Mouse (Mus musculus) embryonic facial prominence, embryonic 11.5 days (tissue): ENCODE measurements around the gene Tmie. TPM values are rescaled to one million over a fixed set of nuclear protein-coding genes. Genes with fewer than 3 reads are reported as not detected.

ENCODE experiments used
- ATAC-seq: fragments of 200-750 bp; cut with Nextera tagmentation; replicated peaks from 2 replicates; pipeline ENCODE4 v1.8.0; 2017; ENCODE audit warnings: low read depth; ENCODE audit not compliant: insufficient number of reproducible peaks, low FRiP score, low TSS enrichment
- DNase-seq: peaks from one replicate; pipeline ENCODE4 v3.0.0-alpha.2; 2015; ENCODE audit warnings: low spot score
- H3K27ac ChIP-seq: fragments of 300-500 bp; sonication (generic); replicated peaks from 2 replicates; pipeline ENCODE4 v1.5.1; 2014; ENCODE audit warnings: mild to moderate bottlenecking, low read depth, low read length, control low read depth
- H3K27me3 ChIP-seq: fragments of 300-500 bp; sonication (generic); 2 replicates; pipeline ENCODE4 v1.6.1; 2014; ENCODE audit warnings: mild to moderate bottlenecking, low read length, moderate library complexity, mixed read lengths; ENCODE audit not compliant: control insufficient read depth, insufficient read depth
- H3K36me3 ChIP-seq: fragments of 300-500 bp; sonication (generic); replicated peaks from 2 replicates; pipeline ENCODE4 v1.6.1; 2014; ENCODE audit warnings: low read depth, mild to moderate bottlenecking, low read length, moderate library complexity, mixed read lengths; ENCODE audit not compliant: control insufficient read depth, insufficient read depth
- H3K4me1 ChIP-seq: fragments of 300-500 bp; sonication (generic); 2 replicates; pipeline ENCODE4 v1.6.1; 2014; ENCODE audit warnings: low read length, mixed read lengths; ENCODE audit not compliant: control insufficient read depth, insufficient read depth
- H3K4me2 ChIP-seq: fragments of 300-500 bp; sonication (generic); 2 replicates; pipeline ENCODE4 v1.6.1; 2014; ENCODE audit warnings: low read depth, mild to moderate bottlenecking, control low read depth, low read length, moderate library complexity
- H3K4me3 ChIP-seq: fragments of 300-500 bp; sonication (generic); 2 replicates; pipeline ENCODE4 v1.5.1; 2014; ENCODE audit warnings: low read depth, low read length, control low read depth
- H3K9ac ChIP-seq: fragments of 300-500 bp; sonication (generic); replicated peaks from 2 replicates; pipeline ENCODE4 v1.6.1; 2014; ENCODE audit warnings: mild to moderate bottlenecking, control low read depth, low read length
- H3K9me3 ChIP-seq: fragments of 300-500 bp; sonication (generic); replicated peaks from 2 replicates; pipeline ENCODE4 v1.6.1; 2016; ENCODE audit warnings: mild to moderate bottlenecking, low read length, inconsistent platforms, mixed read lengths; ENCODE audit not compliant: control insufficient read depth
- WGBS: fragments of 180-500 bp; shearing (Covaris S2); extraction: QIAGEN DNeasy Blood & Tissue Kit; methylation state at CpG from one replicate; pipeline ENCODE4 v1.1.7; 2014; 5-methylcytosine and 5-hydroxymethylcytosine counted together
- polyA plus RNA-seq: library from polyadenylated mRNA; unstranded; fragments of >200 nt; fragmentation: Nextera tagmentation; extraction: Ambion mirVana; gene quantifications from 2 replicates; pipeline ENCODE4 v1.2.1, GENCODE M21; 2014

Gene Tmie
- polyA plus RNA-seq, 1 experiment from 2014 or later = 0.13 TPM

- ATAC-seq (no peak), DNase-seq (no peak)
- Histone ChIP-seq H3K36me3 (no peaks in the 10 kb centered on the region), H3K4me1 (no peaks in the 10 kb centered on the region), H3K9ac (no peak overlapping the region), H3K27ac (no peak overlapping the region), H3K27me3 (peaks cover 23% of the 10 kb centered on the region), H3K4me2 (peak overlapping the region; percentile 72), H3K4me3 (peak overlapping the region; percentile 49), H3K9me3 (no peaks in the 10 kb centered on the region)
- 71% methylated on average over 4 of the region's 4 CpGs for WGBS
Measured at GRCm38 (mm10) chr9:110880772-110881171, 859 bp upstream of the Tmie start.

- no peaks in the 10 kb centered on the region for H3K4me1 ChIP-seq
- H3K9ac ChIP-seq = peak within 1 kb of the TSS; percentile 52
- no peaks in the 10 kb centered on the region for H3K36me3 ChIP-seq
- 11% methylated on average over 12 of the region's 12 CpGs for WGBS
- H3K4me3 ChIP-seq = peak within 1 kb of the TSS; percentile 49
- H3K9me3 ChIP-seq = no peaks in the 10 kb centered on the region
- DNase-seq (no peak), ATAC-seq (no peak)
- H3K27me3 ChIP-seq = peaks cover 24% of the 10 kb centered on the region
- H3K4me2 ChIP-seq = peak within 1 kb of the TSS; percentile 72
- no peak within 1 kb of the TSS for H3K27ac ChIP-seq
Measured at GRCm38 (mm10) chr9:110879191-110879920, 557 bp downstream of the Tmie start, which contains the start of gene Als2cl. Als2cl (plus strand) TSS chr9:110879870.

GRCm38 (mm10) chr9:110877888-110878287 lies 2.0 kb downstream of the Tmie start:
- H3K9ac ChIP-seq = no peak overlapping the region

GRCm38 (mm10) chr9:110877353-110877752 lies 2.6 kb downstream of the Tmie start:
- 88% methylated on average over 1 of the region's 1 CpGs for WGBS
- ATAC-seq = no peak
- no peak overlapping the region for H3K4me2 ChIP-seq

More at GRCm38 (mm10) chr9:110877888-110878287, 2.0 kb downstream of the Tmie start:
- no peak overlapping the region for H3K4me3 ChIP-seq
- H3K36me3 ChIP-seq = no peaks in the 10 kb centered on the region
- H3K4me1 ChIP-seq = peaks cover 4% of the 10 kb centered on the region
- WGBS = 77% methylated on average over 5 of the region's 5 CpGs
- H3K9me3 ChIP-seq = no peaks in the 10 kb centered on the region
- H3K27ac ChIP-seq = no peak overlapping the region
- H3K27me3 ChIP-seq = peaks cover 36% of the 10 kb centered on the region
- ATAC-seq (no peak), DNase-seq (no peak)
- H3K4me2 ChIP-seq = no peak overlapping the region

DNA sequence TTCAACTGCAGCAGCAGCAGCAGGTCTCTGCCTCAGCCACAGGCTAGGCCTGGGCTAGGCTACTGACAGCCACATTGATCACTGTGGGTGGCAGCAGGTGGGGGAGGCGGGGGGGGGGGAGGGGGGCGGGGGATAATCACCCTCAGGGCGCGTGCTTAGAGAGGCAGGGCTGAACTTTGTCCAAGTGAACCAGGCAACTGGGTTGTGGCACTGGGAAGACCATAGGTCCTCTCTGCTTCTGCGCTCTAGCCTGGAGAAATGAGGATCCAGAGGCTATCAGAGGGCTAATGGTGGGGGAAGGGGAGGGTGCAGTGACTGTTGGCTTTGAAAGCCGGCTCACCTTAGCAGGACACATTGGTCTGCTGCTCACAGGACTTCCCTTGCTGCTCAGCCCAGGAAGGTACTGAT lies 4.6 kb downstream of the Tmie start:
- Histone ChIP-seq H3K36me3 (no peaks in the 10 kb centered on the region), H3K4me1 (peaks cover 4% of the 10 kb centered on the region), H3K9ac (no peak overlapping the region), H3K4me3 (no peak overlapping the region), H3K9me3 (no peaks in the 10 kb centered on the region), H3K27me3 (peaks cover 28% of the 10 kb centered on the region), H3K4me2 (no peak overlapping the region), H3K27ac (no peak overlapping the region)
- ATAC-seq (peak; percentile 40; the same call in 1 of the 2 replicates), DNase-seq (no peak)
- WGBS = 11% methylated on average over 5 of the region's 6 CpGs

More at GRCm38 (mm10) chr9:110877353-110877752, 2.6 kb downstream of the Tmie start:
- Histone ChIP-seq H3K4me3 (no peak overlapping the region), H3K9me3 (no peaks in the 10 kb centered on the region), H3K9ac (no peak overlapping the region), H3K27ac (no peak overlapping the region), H3K36me3 (no peaks in the 10 kb centered on the region), H3K4me1 (peaks cover 4% of the 10 kb centered on the region), H3K27me3 (peaks cover 39% of the 10 kb centered on the region)
- DNase-seq = no peak

DNA sequence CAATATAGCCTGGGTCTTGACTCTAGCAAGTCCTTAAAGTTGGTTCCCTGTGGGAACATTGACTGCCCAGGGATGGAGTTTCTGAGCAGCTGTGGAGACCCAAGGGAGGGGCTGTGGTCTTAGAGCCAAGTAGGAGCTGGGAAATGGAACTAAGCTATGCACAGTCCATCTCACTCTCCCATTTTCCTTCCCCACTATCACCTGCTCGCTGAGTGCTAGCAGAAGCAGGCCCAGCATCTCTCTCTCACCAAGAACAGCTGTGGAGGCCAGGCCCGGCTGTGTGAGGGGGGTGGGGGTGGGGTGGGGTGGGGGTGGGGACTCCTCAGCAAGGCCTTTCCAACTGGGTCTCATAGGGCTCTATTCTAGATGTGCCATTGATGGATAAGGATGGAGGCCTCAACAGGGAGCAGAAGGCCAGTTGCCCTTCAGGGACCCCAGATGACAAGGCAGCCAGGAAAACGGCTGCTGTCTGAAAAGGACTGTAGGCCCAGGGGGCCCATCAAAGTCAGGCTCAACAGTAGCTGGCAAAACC lies 5.2 kb downstream of the Tmie start:
- H3K4me1 ChIP-seq = peaks cover 4% of the 10 kb centered on the region
- H3K27me3 ChIP-seq = peaks cover 23% of the 10 kb centered on the region
- H3K9me3 ChIP-seq = no peaks in the 10 kb centered on the region
- 14% methylated on average over 3 of the region's 3 CpGs for WGBS
- no peak overlapping the region for H3K4me3 ChIP-seq
- H3K27ac ChIP-seq = no peak overlapping the region
- ATAC-seq (peak; percentile 35; the same call in 1 of the 2 replicates), DNase-seq (no peak)
- H3K4me2 ChIP-seq = peak overlapping the region; percentile 16; the same call in 1 of the 2 replicates
- no peaks in the 10 kb centered on the region for H3K36me3 ChIP-seq
- H3K9ac ChIP-seq = no peak overlapping the region

- peak overlapping the region; percentile 21; the same call in 1 of the 2 replicates for H3K4me3 ChIP-seq
- peaks cover 4% of the 10 kb centered on the region for H3K4me1 ChIP-seq
- no peaks in the 10 kb centered on the region for H3K36me3 ChIP-seq
- peak; percentile 17 for DNase-seq
- peak overlapping the region; percentile 56 for H3K4me2 ChIP-seq
- no peaks in the 10 kb centered on the region for H3K9me3 ChIP-seq
- H3K27ac ChIP-seq = no peak overlapping the region
- H3K27me3 ChIP-seq = peaks cover 16% of the 10 kb centered on the region
- 8% methylated on average over 40 of the region's 40 CpGs for WGBS
- no peak for ATAC-seq
- H3K9ac ChIP-seq = peak overlapping the region; percentile 13; the same call in 1 of the 2 replicates
Measured at GRCm38 (mm10) chr9:110873681-110874659, 5.9 kb downstream of the Tmie start.
